Mouse (Mus musculus) embryonic stem cell, embryonic (primary cell): ENCODE data around the gene Tpst1.

ENCODE experiments used
- CTCF ChIA-PET, 4 experiments: fragments of 300-600 bp in 2 of 4; fragments of 350-600 bp in 2 of 4; sonication (Branson Sonifier 250); formaldehyde crosslinking; loops; one replicate each; lab custom pipeline; 2022; ENCODE audit warnings: inconsistent platforms in 2 of 4; lab: Charles Lee
- POLR2A ChIA-PET, 4 experiments: fragments of 300-600 bp in 2 of 4; fragments of 350-600 bp in 2 of 4; sonication (Branson Sonifier 250); formaldehyde crosslinking; loops; one replicate each; lab custom pipeline; 2022; ENCODE audit warnings: antibody characterized with exemption in 4 of 4, inconsistent platforms in 1 of 4; lab: Charles Lee

The Tpst1 gene

GRCm38 (mm10) chr5:130046589-130046988 lies 26.5 kb upstream of the Tpst1 start:
- POLR2A ChIA-PET = no interaction called here
- CTCF ChIA-PET = interaction anchor here in 2 of 4 experiments (0.6 to 1.5 kb wide), 3 partner anchors 9 to 170 kb away, joined by 4 to 7 read pairs (median 6); no protein-coding TSS in a partner anchor

- ChIA-PET CTCF (interaction anchor here in 1 of 4 experiments (0.6 to 1.0 kb wide), 2 partner anchors 9 to 170 kb away, joined by 6 to 7 read pairs; no protein-coding TSS in a partner anchor), POLR2A (no interaction called here)
Observed at GRCm38 (mm10) chr5:130047013-130047412, 26.1 kb upstream of the Tpst1 start.

DNA sequence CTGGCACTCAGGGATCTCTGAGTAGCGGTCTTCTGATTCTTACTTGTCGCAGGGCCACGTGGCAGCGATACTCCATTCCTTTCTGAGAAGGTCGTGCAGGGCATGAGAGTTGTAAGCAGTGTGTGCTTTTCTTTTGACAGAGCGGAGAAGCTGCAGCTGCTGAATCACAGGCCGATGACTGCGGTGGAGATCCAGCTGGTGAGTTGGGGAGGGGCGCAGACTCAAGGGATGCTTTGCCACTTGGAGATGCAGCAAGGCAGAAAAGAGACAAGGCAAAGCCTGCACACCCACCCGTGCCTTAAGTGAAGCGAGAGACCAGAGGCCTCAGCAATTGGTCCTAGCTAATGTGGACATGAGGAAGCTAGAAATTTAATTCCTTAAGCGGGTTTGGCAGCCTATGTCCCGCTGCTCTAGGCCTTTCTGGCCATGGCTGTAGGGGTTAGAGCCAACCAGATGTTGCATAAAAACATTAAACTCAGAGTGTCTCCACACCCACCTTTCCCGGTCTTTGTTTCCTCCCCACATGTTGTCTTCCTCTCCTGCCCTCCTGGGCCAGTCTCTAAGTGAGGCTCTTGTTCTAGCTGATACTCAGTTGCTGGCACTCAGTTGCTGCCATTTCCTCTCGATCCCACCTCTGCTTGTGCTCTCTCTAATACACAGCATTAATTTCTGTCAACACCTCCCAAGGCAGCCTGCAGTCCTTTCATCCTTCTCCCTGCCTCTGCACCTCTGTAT lies 24.2 kb upstream of the Tpst1 start:
- POLR2A ChIA-PET = interaction anchor here in 2 of 4 experiments (0.6 to 1.4 kb wide), 4 partner anchors 10 to 262 kb away, joined by 3 read pairs; partner anchors contain the start of gene Psph (in 1 of the 2)
- CTCF ChIA-PET = interaction anchor here in 1 of 4 experiments (1.4 kb wide), 1 partner anchor 11 kb away, joined by 3 read pairs; no protein-coding TSS in a partner anchor

DNA sequence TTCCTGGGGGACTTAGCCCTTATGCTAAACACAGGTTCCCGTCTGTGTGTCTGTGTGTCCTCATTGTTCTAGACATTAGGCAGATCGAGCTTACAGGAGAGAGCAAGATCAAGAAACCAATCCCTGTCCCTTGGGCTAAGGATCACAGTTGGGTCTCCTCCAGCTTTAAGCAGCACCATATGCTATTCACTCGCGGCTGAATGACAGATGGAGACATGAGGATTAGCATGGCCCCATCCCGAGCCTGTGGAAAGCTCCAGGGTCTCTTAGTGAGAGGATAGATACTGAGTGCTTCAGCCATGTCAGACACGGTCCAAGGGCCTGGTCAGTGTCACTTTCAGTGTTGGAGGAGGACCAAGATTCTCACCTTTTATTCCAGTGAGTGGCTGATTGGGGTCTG lies 22.7 kb upstream of the Tpst1 start:
- CTCF ChIA-PET = interaction anchor here in 2 of 4 experiments (0.6 to 1.3 kb wide), 2 partner anchors 12 to 34 kb away, joined by 5 to 6 read pairs; no protein-coding TSS in a partner anchor
- POLR2A ChIA-PET = interaction anchor here in 2 of 4 experiments (0.5 to 1.4 kb wide), 4 partner anchors 12 to 1497 kb away, joined by 3 to 4 read pairs (median 3); partner anchors contain the start of gene Chchd2 (in 1 of the 2)

DNA sequence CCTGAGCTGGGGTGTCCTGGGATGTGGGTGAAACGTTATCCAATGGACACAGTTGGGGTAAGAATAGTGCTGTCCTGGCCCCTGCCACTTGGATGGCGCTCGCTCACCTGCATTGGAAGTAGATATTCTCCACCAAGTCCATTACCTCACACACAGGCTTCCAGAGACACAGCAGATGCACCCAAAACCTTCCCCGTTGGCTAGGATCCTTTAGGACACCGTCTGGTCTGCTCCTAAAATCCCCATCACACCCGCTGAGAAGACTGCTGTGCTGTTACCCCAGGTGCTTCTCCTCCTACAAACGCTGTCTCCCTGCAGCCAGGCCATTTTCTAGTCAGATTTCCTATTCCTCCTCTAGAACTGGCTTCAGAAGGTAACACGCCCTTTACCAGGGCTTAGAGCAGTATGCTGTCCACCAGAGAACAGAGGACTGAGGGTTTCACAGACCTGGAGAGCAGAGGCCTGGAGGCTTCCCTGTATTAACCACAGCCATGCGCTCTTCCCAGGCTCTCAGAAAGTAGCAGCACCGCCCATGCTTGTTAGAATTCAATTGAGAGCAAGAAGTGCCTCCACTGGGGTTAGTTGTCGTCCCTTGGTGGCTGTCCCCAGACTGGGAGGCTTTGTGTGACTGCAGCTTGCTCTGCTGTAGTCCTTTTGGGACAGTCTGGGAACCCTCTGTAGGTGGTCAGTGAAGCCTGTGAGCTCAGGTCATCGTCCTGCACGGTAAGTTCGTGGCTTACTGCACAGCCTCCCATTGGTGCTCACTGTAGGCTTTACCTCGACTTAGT lies 21.9 kb upstream of the Tpst1 start:
- POLR2A ChIA-PET = interaction anchor here in 2 of 4 experiments (0.5 to 2.6 kb wide), 5 partner anchors 9 to 1498 kb away, joined by 3 to 9 read pairs (median 4); partner anchors contain the start of gene Chchd2 (in 2 of the 2)
- CTCF ChIA-PET = interaction anchor here in 3 of 4 experiments (0.6 to 2.4 kb wide), 4 partner anchors 13 to 35 kb away, joined by 4 to 8 read pairs (median 6); no protein-coding TSS in a partner anchor

GRCm38 (mm10) chr5:130052510-130052909 lies 20.6 kb upstream of the Tpst1 start:
- POLR2A ChIA-PET = interaction anchor here in 2 of 4 experiments (1.0 to 2.6 kb wide), 5 partner anchors 11 to 165 kb away, joined by 3 to 9 read pairs (median 4); partner anchors contain the start of gene Chchd2 (in 1 of the 2)
- CTCF ChIA-PET = interaction anchor here (0.5 to 2.4 kb wide), 9 partner anchors 10 to 614 kb away, joined by 3 to 9 read pairs (median 4); no protein-coding TSS in a partner anchor

DNA sequence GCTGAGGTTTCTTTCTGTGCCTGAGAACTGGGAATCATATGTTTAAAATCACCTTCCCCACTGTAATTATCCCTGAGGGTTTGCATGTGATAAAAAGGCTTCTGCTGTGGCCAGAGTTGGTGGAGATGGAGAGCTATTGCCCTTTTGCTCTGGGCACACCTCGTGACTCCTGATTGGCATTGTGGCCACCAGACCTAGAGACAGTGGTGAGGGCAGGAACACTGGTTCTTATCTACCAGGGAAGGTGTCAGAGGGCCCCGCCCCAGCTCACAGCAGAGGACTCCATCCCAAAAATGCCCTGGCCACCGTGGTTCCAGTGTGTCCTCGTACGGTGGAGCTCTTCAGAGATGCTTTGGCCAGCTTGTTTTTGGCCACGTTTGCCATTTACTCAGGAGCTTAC lies 20.2 kb upstream of the Tpst1 start:
- ChIA-PET POLR2A (interaction anchor here in 2 of 4 experiments (1.0 to 2.6 kb wide), 4 partner anchors 11 to 166 kb away, joined by 4 to 9 read pairs (median 6); partner anchors contain the start of gene Chchd2 (in 1 of the 2)), CTCF (interaction anchor here in 3 of 4 experiments (0.6 to 2.4 kb wide), 8 partner anchors 10 to 614 kb away, joined by 3 to 9 read pairs (median 4); no protein-coding TSS in a partner anchor)

GRCm38 (mm10) chr5:130055688-130056087 lies 17.4 kb upstream of the Tpst1 start:
- POLR2A ChIA-PET = interaction anchor here in 2 of 4 experiments (0.6 to 1.7 kb wide), 3 partner anchors 10 to 171 kb away, joined by 3 to 5 read pairs (median 5); no protein-coding TSS in a partner anchor
- CTCF ChIA-PET = interaction anchor here in 3 of 4 experiments (0.6 to 1.7 kb wide), 3 partner anchors 10 to 57 kb away, joined by 3 to 4 read pairs (median 3); no protein-coding TSS in a partner anchor

DNA sequence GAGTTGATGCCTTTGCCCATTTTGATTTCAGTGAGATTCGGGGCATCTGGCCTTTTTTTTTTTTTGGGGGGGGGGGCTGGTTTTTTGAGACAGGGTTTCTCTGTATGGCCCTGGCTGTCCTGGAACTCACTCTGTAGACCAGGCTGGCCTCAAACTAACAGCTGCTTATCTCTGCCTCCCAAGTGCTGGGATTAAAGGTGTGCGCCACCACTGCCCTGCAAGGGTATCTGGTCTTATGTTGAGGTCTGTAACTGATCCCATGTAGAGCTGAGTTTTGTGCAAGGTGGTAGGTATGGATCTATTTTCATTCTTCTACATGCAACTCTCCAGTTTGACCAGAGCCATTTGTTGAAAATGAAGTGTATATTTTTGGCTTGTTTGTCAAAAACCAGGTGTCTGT lies 16.8 kb upstream of the Tpst1 start:
- ChIA-PET CTCF (interaction anchor here in 3 of 4 experiments (0.7 to 1.7 kb wide), 3 partner anchors 10 to 308 kb away, joined by 4 to 7 read pairs (median 4); no protein-coding TSS in a partner anchor), POLR2A (interaction anchor here in 2 of 4 experiments (0.7 to 1.7 kb wide), 3 partner anchors 11 to 137 kb away, joined by 3 to 5 read pairs (median 5); no protein-coding TSS in a partner anchor)

DNA sequence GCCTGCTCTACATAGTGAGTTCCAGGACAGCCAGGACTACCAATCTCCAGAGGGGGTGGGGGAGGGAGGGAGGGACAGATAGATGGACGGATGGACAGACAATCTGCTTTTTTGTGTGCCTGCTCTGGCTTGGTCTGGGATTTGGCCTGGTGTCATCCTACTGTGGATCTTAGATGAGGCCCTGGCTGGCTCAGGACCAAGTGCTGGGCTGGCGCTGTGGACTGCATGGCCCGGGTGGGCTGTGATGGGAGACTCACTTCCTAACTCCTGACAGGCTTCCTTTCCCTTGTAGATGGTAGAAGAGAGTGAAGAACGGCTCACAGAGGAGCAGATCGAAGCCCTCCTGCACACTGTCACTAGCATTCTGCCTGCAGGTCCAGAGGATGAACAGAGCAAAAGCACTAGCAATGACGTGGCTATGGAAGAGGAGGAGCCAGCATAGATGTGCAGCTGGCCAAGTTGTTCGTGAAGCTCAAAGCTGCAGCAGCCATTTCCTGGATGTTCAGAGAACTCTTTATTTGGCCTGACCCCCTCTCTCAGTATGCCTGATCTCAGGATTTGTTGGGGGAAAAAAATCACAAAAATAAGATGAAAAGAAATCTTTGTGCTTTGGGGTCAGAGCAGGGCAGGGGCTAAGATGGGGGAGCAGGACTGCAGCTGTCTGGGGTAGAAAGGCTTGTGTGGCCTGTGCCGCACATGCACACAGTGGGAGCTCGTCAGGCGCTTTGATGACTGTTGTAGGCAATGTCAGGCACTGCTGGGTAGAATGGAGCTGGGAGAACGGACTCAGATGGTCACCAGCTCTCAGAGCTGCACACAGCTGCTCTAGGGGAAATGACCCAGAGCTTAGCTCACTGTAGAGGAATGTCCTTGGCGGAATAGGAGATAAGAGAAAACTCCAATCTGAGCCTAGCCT lies 13.5 kb upstream of the Tpst1 start:
- ChIA-PET CTCF (interaction anchor here in 3 of 4 experiments (0.6 to 1.1 kb wide), 4 partner anchors 22 to 179 kb away, joined by 3 to 4 read pairs (median 4); no protein-coding TSS in a partner anchor), POLR2A (interaction anchor here in 1 of 4 experiments (0.5 kb wide), 1 partner anchor 174 kb away, joined by 4 read pairs; no protein-coding TSS in a partner anchor)

DNA sequence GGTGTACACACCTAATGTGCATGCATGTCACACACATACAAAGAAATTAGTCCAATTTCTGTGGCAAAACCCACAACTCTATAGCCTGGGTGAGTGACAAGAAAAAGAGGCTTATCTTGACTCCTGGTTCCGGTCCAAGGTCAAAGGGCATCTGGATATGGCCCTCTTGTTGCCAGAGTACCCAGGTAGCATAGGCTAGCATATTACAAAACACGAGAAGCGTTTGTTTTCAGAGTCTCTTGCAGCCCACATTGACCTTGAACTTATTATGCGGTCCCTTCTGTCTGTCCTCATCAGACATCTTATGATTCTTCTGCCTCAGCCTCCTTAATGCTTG lies 12.8 kb upstream of the Tpst1 start:
- CTCF ChIA-PET = interaction anchor here in 1 of 4 experiments (0.6 to 1.0 kb wide), 2 partner anchors 22 to 178 kb away, joined by 3 read pairs; no protein-coding TSS in a partner anchor

DNA sequence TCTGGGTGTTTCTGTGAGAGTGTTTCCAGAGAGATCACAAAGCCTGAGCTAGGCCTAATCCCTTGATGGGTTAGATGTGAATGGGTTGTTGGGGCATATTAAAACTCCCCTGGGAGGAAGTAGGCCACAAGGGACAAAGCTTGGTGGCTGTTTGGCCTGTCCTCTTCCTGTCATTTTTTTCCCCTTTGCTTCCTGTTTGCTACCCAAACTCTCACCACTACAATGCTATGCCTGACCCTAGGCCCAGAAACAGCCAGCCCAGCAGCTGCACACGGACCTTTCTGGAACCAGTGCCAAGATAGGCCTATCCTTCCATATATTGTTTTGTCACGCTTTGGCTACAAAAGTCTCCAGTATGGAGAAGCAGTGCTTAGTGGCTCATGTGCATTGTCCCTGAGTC lies 11.0 kb upstream of the Tpst1 start:
- CTCF ChIA-PET = interaction anchor here in 3 of 4 experiments (0.6 to 1.8 kb wide), 3 partner anchors 16 to 438 kb away, joined by 3 to 7 read pairs (median 3); no protein-coding TSS in a partner anchor
- POLR2A ChIA-PET = interaction anchor here in 2 of 4 experiments (1.1 to 1.4 kb wide), 2 partner anchors 17 to 195 kb away, joined by 3 to 4 read pairs; no protein-coding TSS in a partner anchor

More for the DNA sequence above, 12.8 kb upstream of the Tpst1 start:
- POLR2A ChIA-PET = interaction anchor here in 2 of 4 experiments (0.5 to 1.1 kb wide), 2 partner anchors 175 to 192 kb away, joined by 3 to 4 read pairs; no protein-coding TSS in a partner anchor

DNA sequence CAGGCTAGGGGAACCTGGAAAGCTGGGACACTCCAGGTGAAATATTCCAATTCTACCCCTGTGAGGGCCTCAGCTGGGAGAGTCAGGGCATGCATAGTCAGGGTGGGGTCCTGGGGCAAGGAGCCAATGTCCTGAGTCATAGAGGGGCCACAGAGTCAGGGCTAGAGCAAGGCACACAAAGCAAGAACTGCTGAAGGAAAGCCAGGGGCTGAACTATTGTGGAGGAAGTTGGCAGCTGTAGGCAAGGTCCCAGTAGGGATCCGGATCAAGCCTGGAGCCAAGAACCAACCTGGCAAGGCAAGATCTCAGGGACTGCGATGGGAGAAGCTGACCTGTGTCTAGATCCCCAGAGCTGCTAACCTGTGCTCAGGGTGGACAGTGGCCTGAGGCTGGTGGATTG lies 9.4 kb upstream of the Tpst1 start:
- ChIA-PET POLR2A (interaction anchor here in 2 of 4 experiments (0.6 to 1.5 kb wide), 4 partner anchors 48 to 285 kb away, joined by 3 to 5 read pairs (median 3); no protein-coding TSS in a partner anchor), CTCF (interaction anchor here in 2 of 4 experiments (0.5 to 1.0 kb wide), 3 partner anchors 25 to 99 kb away, joined by 3 to 13 read pairs (median 4); no protein-coding TSS in a partner anchor)

DNA sequence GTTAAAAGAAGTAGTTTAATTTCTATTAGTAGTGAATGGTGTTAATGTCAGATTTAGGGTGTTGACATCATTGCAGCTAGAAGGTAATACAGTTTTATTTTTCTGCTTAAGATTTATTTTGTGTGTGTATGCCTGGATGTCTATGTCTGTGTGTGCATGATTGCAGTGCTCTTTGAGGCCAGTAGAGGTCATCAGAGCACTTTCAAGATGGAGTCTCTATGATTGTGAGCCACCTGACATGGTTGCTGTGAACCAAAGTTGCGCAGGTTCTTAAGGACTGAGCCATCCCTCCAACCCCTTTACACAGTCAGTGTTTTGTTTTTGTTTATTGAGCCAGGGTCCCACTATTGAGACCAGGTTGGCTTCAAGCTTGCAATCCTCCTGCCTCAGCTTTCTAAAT lies 7.5 kb upstream of the Tpst1 start:
- ChIA-PET POLR2A (interaction anchor here in 2 of 4 experiments (1.0 to 1.3 kb wide), 2 partner anchors 34 to 191 kb away, joined by 4 read pairs; no protein-coding TSS in a partner anchor), CTCF (interaction anchor here in 2 of 4 experiments (0.6 to 1.8 kb wide), 15 partner anchors 11 to 1002 kb away, joined by 3 to 7 read pairs (median 4); no protein-coding TSS in a partner anchor)

DNA sequence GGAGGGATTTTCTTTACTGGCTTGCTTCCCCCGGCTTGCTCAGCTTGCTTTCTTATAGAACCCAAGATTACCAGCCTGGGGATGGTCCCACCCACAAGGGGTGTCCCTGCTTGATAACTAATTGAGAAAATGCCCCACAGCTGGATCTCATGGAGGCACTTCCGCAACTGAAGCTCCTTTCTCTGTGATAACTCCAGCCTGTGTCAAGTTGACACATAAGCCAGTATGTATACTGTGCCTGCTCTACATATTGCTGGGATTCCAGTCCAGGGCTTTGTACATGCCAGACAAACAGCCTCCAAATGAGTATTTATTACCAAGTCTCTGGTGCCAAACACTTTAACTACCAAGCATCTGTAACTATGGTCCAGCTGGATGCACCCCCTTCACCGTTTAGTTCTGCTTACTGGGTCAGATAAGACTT lies 5.3 kb upstream of the Tpst1 start:
- ChIA-PET CTCF (interaction anchor here in 1 of 4 experiments (0.6 kb wide), 1 partner anchor 10 kb away, joined by 3 read pairs; no protein-coding TSS in a partner anchor), POLR2A (interaction anchor here in 1 of 4 experiments (1.1 to 1.3 kb wide), 2 partner anchors 15 to 22 kb away, joined by 3 to 4 read pairs; no protein-coding TSS in a partner anchor)

DNA sequence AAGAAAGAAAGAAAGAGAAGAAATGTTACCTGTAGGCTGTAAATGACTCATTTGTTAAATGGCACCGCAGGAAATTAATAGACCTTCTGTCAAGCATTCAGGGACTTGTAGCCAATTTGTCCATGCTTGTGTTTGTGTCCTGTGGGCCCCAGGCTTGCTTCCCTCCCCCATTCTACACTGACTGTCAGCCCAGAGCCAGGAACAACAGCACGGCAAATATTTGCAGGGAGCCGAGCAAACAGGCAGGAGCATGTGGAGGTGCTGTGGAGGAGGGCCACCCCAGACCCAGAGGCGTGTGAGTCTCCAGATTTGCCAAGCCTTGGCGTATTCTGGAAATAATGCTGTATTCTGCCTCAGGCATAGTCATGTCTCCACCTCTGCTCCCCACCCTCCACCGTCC lies 1.4 kb downstream of the Tpst1 start:
- CTCF ChIA-PET = no interaction called here
- POLR2A ChIA-PET = no interaction called here
